Mouse (Mus musculus): ENCODE data around the gene Olfr1411.

Gene Olfr1411

GRCm38 (mm10) chr1:92594111-92594510 is at the start of gene Olfr1411:
Gene Olfr1411 (plus strand): TSS chr1:92594411.
- DNase-seq = no peak

GRCm38 (mm10) chr1:92545929-92546328 is 48.3 kb upstream of the Olfr1411 start:
- DNase-seq = no peak

GRCm38 (mm10) chr1:92571022-92571421 is 23.2 kb upstream of the Olfr1411 start, which contains the start of gene Olfr1413:
Gene Olfr1413 (plus strand): TSS chr1:92571322.
- no peak for DNase-seq

- no peak for DNase-seq
Observed at GRCm38 (mm10) chr1:92585479-92585878, 8.7 kb upstream of the Olfr1411 start, which contains the start of gene Olfr1412. Gene Olfr1412 (plus strand): TSS chr1:92585779.

GRCm38 (mm10) chr1:92596019-92596418 is 1.8 kb downstream of the Olfr1411 start:
- DNase-seq = no peak

GRCm38 (mm10) chr1:92605482-92605881 is 11.3 kb downstream of the Olfr1411 start, which contains the start of gene Olfr1410:
Gene Olfr1410 (plus strand): TSS chr1:92605782.
- DNase-seq = no peak

GRCm38 (mm10) chr1:92607711-92608110 is 13.5 kb downstream of the Olfr1411 start:
- DNase-seq = no peak

- peak; percentile 63 for DNase-seq
Observed at GRCm38 (mm10) chr1:92611008-92611407, 16.8 kb downstream of the Olfr1411 start.

GRCm38 (mm10) chr1:92613175-92613574 is 19.0 kb downstream of the Olfr1411 start:
- no peak for DNase-seq

GRCm38 (mm10) chr1:92614516-92614915 is 20.3 kb downstream of the Olfr1411 start:
- peak; percentile 60 for DNase-seq

GRCm38 (mm10) chr1:92616046-92616445 is 21.8 kb downstream of the Olfr1411 start:
- no peak for DNase-seq

- DNase-seq = no peak
Observed at GRCm38 (mm10) chr1:92617488-92617887, 23.3 kb downstream of the Olfr1411 start, which contains the start of gene Olfr12. Gene Olfr12 (plus strand): TSS chr1:92617788.

GRCm38 (mm10) chr1:92618360-92618759 is 24.1 kb downstream of the Olfr1411 start:
- no peak for DNase-seq

- DNase-seq = no peak
Observed at GRCm38 (mm10) chr1:92628227-92628626, 34.0 kb downstream of the Olfr1411 start.

GRCm38 (mm10) chr1:92632196-92632595 is 38.0 kb downstream of the Olfr1411 start:
- no peak for DNase-seq

- no peak for DNase-seq
Observed at GRCm38 (mm10) chr1:92632948-92633347, 38.7 kb downstream of the Olfr1411 start.

- DNase-seq = no peak
Observed at GRCm38 (mm10) chr1:92633726-92634125, 39.5 kb downstream of the Olfr1411 start.

GRCm38 (mm10) chr1:92634569-92634968 is 40.4 kb downstream of the Olfr1411 start:
- DNase-seq = no peak

GRCm38 (mm10) chr1:92634976-92635599 is 40.9 kb downstream of the Olfr1411 start:
- peak; percentile 34 for DNase-seq

- DNase-seq = no peak
Observed at GRCm38 (mm10) chr1:92636015-92636414, 41.8 kb downstream of the Olfr1411 start.

- DNase-seq = no peak
Observed at GRCm38 (mm10) chr1:92636676-92637075, 42.5 kb downstream of the Olfr1411 start.

GRCm38 (mm10) chr1:92637501-92638172 is 43.4 kb downstream of the Olfr1411 start:
- DNase-seq = no peak

- no peak for DNase-seq
Observed at GRCm38 (mm10) chr1:92638181-92638580, 44.0 kb downstream of the Olfr1411 start.

- no peak for DNase-seq
Observed at GRCm38 (mm10) chr1:92638736-92639135, 44.5 kb downstream of the Olfr1411 start.
